ENCODE assay signal across 9 mouse cellular contexts in the genomic region with DNA sequence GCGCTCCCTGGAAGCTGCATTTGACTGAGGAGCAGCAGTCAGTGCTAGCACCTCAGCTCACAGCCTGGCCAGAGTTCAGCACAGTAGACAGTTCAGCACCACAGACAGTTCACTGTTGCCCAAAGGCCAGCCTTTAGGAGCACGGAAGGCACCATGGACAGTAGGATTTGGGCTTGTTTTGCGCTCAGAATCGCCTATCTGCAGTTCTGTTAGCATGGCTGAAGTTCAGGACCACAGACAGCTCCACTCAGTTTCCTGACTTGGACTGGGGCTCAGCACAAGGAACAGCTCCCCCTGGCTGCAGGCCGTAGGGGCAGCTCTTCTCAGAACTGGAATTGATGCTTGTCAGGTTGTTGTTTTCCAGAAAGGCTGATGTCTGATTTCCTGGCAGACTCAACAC.
DNase-seq lines count a peak whose midpoint lies in the region; ATAC-seq and TF ChIP-seq lines count a peak whose summit lies in the region.
"Had no signal": no experiment of that assay in that cellular context is flagged by ENCODE, and none has a peak within 500 bp of the region (broad histone marks: within the 10 kb centered on the region; RNA-seq: fewer than 3 reads in every experiment).

No protein-coding gene starts in this region.

- TF ChIP-seq CTCF in MEL (IDR thresholded peaks at IDR 0.05 in 2 of 3, conservative IDR thresholded peaks at IDR 0.05 in 1 of 3; ENCODE audit: control insufficient read depth in 1 of 3, insufficient read depth in 1 of 3, low read depth in 2 of 3, low read length in 3 of 3, poor library complexity in 1 of 3, severe bottlenecking in 1 of 3) = peak; percentile 32 to 60 (median 57); a peak in 5 of 6 replicates
- peak; percentile 76 for TF ChIP-seq CTCF in embryonic fibroblast, embryonic 13.5 days (IDR thresholded peaks at IDR 0.05; ENCODE audit: borderline replicate concordance, insufficient read depth, low read length)

- no peak overlapping the region for H3K27ac ChIP-seq in MEL (ENCODE audit: control insufficient read depth, low read depth, low read length)
- no peak overlapping the region for H3K27ac ChIP-seq in embryonic fibroblast, embryonic 13.5 days (ENCODE audit: insufficient read depth, low read length)
- H3K27ac ChIP-seq: liver, embryonic 15.5 days had no signal

- no peaks in the 10 kb centered on the region for H3K36me3 ChIP-seq in MEL (ENCODE audit: control insufficient read depth in 1 of 2, insufficient read depth in 2 of 2, low read length in 2 of 2)
- H3K36me3 ChIP-seq: liver, embryonic 15.5 days had no signal

- no peaks in the 10 kb centered on the region for H3K27me3 ChIP-seq in MEL (ENCODE audit: control insufficient read depth in 1 of 2, insufficient read depth in 2 of 2, low read length in 2 of 2)
- H3K27me3 ChIP-seq: liver, embryonic 15.5 days had no signal

- H3K4me1 ChIP-seq in MEL (ENCODE audit: control insufficient read depth in 1 of 2, insufficient read depth in 2 of 2, low read length in 2 of 2) = no peaks in the 10 kb centered on the region
- no peaks in the 10 kb centered on the region for H3K4me1 ChIP-seq in embryonic fibroblast, embryonic 13.5 days (ENCODE audit: control insufficient read depth, insufficient read depth, low read length)
- H3K4me1 ChIP-seq: liver, embryonic 15.5 days had no signal

- no peak for ATAC-seq in inflammation-experienced regulatory T-cells, adult 6 months

- H3K9me3 ChIP-seq in MEL (replicated peaks; ENCODE audit: insufficient read depth, low read length) = no peaks in the 10 kb centered on the region
- H3K9me3 ChIP-seq: liver, embryonic 15.5 days had no signal

- peak; percentile 70 for DNase-seq in MEL (ENCODE audit: low read depth, low spot score)
- DNase-seq in adrenal gland, postnatal 4 days (ENCODE audit: low spot score in 2 of 2) = peak; percentile 71 to 81
- peak; percentile 89 to 93 for DNase-seq in heart, postnatal 10 days
- DNase-seq in layer of hippocampus, adult 9-11 months = peak; percentile 41
- DNase-seq in lung, postnatal 10 days = peak; percentile 91
- DNase-seq in right cerebral cortex, postnatal 4 days = peak; percentile 74

- TF ChIP-seq RAD21 in MEL (IDR thresholded peaks at IDR 0.05; ENCODE audit: low read depth, low read length) = peak; percentile 9

- H3K4me3 ChIP-seq in MEL (ENCODE audit: control insufficient read depth in 1 of 2, insufficient read depth in 1 of 2, low read depth in 2 of 2, low read length in 2 of 2) = no peak overlapping the region
- H3K4me3 ChIP-seq in embryonic fibroblast, embryonic 13.5 days (ENCODE audit: insufficient read depth, low read length) = no peak overlapping the region
- H3K4me3 ChIP-seq: liver, embryonic 15.5 days had no signal

- H3K9ac ChIP-seq in MEL (ENCODE audit: control insufficient read depth, low read depth, low read length, poor library complexity, severe bottlenecking) = no peak overlapping the region
- H3K9ac ChIP-seq: liver, embryonic 15.5 days had no signal

- intact Hi-C loops in heart, postnatal 10 days (cut with DNase I) = loop anchor here (1.0 to 10.0 kb wide), 3 partner anchors 219 to 606 kb away; no protein-coding TSS in a partner anchor

- no peaks in the 10 kb centered on the region for H3K79me2 ChIP-seq in MEL (ENCODE audit: control insufficient read depth, insufficient read depth, low read length, poor library complexity)

- no peak for TF ChIP-seq EP300 in MEL (IDR thresholded peaks at IDR 0.05; ENCODE audit: low read depth in 1 of 2, low read length in 2 of 2)

- TF ChIP-seq POLR2A in MEL (IDR thresholded peaks at IDR 0.05; ENCODE audit: control insufficient read depth in 1 of 2, insufficient read depth in 1 of 2, low read depth in 1 of 2, low read length in 2 of 2, poor library complexity in 1 of 2) = no peak
- TF ChIP-seq POLR2A in embryonic fibroblast, embryonic 13.5 days (IDR thresholded peaks at IDR 0.05; ENCODE audit: low read depth, low read length) = no peak

TF ChIP-seq in MEL, 35 proteins besides CTCF, POLR2A, EP300 and RAD21:
- TF ChIP-seq SMC3 (IDR thresholded peaks at IDR 0.05; ENCODE audit: low read depth, low read length) = peak; percentile 47
- no peak for TF ChIP-seq CHD1 (IDR thresholded peaks at IDR 0.05; ENCODE audit: low read depth, low read length)

Comparison
In these comparisons a context has a peak if more than half of its experiments do, and no peak if none do; other contexts are left out.
1. DNase-seq: peak in every context shown above with its lines; median percentile 91 in heart, postnatal 10 days; 91 in lung, postnatal 10 days; 76 in adrenal gland, postnatal 4 days; 74 in right cerebral cortex, postnatal 4 days; 70 in MEL; 41 in layer of hippocampus, adult 9-11 months.